In the genomic region with DNA sequence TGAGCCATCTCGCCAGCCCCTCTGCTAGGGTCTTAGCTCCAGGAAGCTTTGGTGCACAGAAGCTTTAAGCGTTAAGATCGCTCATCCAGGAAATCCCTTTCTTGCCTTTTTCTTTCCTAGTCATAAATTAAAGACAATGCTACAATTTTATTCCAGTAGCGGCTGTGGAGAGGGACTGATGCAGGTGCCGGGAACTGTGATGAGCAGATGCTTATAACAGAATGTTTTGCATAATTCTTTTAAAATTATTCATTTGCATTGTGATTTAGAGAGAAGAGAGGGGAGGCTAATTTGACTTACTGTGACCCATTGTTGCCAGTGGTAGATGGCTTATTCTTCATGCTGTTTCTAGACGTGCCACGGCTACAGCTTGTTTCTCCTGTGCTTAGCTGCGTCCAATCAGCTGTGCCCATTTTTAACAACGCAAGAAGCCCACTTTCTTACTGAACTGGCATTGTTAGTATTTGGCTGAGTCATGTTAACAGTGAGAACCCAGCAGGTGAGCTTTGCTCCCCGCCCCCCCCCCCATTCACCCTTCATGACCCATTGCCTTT, we compare ENCODE assay signal across 26 mouse cellular contexts. TPM values are rescaled to one million over a fixed set of nuclear protein-coding genes. Genes with fewer than 3 reads are reported as not detected.
DNase-seq lines count a peak whose midpoint lies in the region; ATAC-seq and TF ChIP-seq lines count a peak whose summit lies in the region.
"Had no signal": no experiment of that assay in that cellular context is flagged by ENCODE, and none has a peak within 500 bp of the region (broad histone marks: within the 10 kb centered on the region; RNA-seq: fewer than 3 reads in every experiment).

No protein-coding gene starts in this region.

- H3K27me3 ChIP-seq in forebrain, embryonic 13.5 days, result no peaks in the 10 kb centered on the region
- H3K27me3 ChIP-seq in forebrain, embryonic 10.5 days (ENCODE audit: poor library complexity, severe bottlenecking), result no peaks in the 10 kb centered on the region
- H3K27me3 ChIP-seq in midbrain, embryonic 12.5 days, result no peaks in the 10 kb centered on the region
- no peaks in the 10 kb centered on the region for H3K27me3 ChIP-seq in midbrain, embryonic 16.5 days (ENCODE audit: control insufficient read depth, insufficient read depth, low read depth, low read length)
- H3K27me3 ChIP-seq in midbrain, embryonic 15.5 days (replicated peaks), result no peaks in the 10 kb centered on the region
- H3K27me3 ChIP-seq: heart, embryonic 12.5 days; megakaryocyte, embryonic 14.5 days had no signal

- no peak for TF ChIP-seq CTCF in brain, embryonic 14.5 days (IDR thresholded peaks at IDR 0.05; ENCODE audit: borderline replicate concordance, extremely low read depth, insufficient read depth, insufficient read length)
- no peak for TF ChIP-seq CTCF in left cerebral cortex, adult 2 months (IDR thresholded peaks at IDR 0.05)

- no peak overlapping the region for H3K4me3 ChIP-seq in forebrain, embryonic 13.5 days
- H3K4me3 ChIP-seq in forebrain, embryonic 10.5 days, result no peak overlapping the region
- no peak overlapping the region for H3K4me3 ChIP-seq in midbrain, embryonic 12.5 days
- no peak overlapping the region for H3K4me3 ChIP-seq in midbrain, embryonic 16.5 days (ENCODE audit: low read depth, low read length)
- no peak overlapping the region for H3K4me3 ChIP-seq in midbrain, embryonic 15.5 days
- no peak overlapping the region for H3K4me3 ChIP-seq in left cerebral cortex, adult 2 months
- H3K4me3 ChIP-seq: heart, embryonic 12.5 days; megakaryocyte, embryonic 14.5 days had no signal

- DNase-seq in forebrain, embryonic 10.5 days (ENCODE audit: extremely low spot score, low spot score), result no peak
- peak; percentile 58 for DNase-seq in brain, embryonic 14.5 days (ENCODE audit: low read depth)
- DNase-seq in left cerebral cortex, adult 2 months (ENCODE audit: extremely low spot score in 1 of 2, low spot score in 2 of 2), result no peak
- no peak for DNase-seq in kidney, adult 9 months
- DNase-seq: adrenal gland, postnatal 36 days; cerebellum, adult 11 months; cerebellum, adult 9-11 months; gastrocnemius, postnatal 25 days; heart, adult 18-20 months; heart, postnatal 10 days; kidney, postnatal 25 days; layer of hippocampus, adult 9-11 months; lung, embryonic 14.5 days; right cerebral cortex, postnatal 14 days; thymus, adult 2 months; thymus, postnatal 4 days had no signal

- peaks cover 10% of the 10 kb centered on the region for H3K4me1 ChIP-seq in forebrain, embryonic 13.5 days
- H3K4me1 ChIP-seq in forebrain, embryonic 10.5 days, result peaks cover 15% of the 10 kb centered on the region
- H3K4me1 ChIP-seq in midbrain, embryonic 12.5 days, result peaks cover 12% of the 10 kb centered on the region
- peaks cover 5% of the 10 kb centered on the region for H3K4me1 ChIP-seq in midbrain, embryonic 16.5 days (ENCODE audit: control insufficient read depth, insufficient read depth, low read length)
- H3K4me1 ChIP-seq in midbrain, embryonic 15.5 days, result peaks cover 8% of the 10 kb centered on the region

- no peak overlapping the region for H3K4me2 ChIP-seq in forebrain, embryonic 13.5 days
- H3K4me2 ChIP-seq in midbrain, embryonic 12.5 days (replicated peaks), result no peak overlapping the region
- H3K4me2 ChIP-seq in midbrain, embryonic 16.5 days (ENCODE audit: low read length), result no peak overlapping the region
- H3K4me2 ChIP-seq in midbrain, embryonic 15.5 days, result no peak overlapping the region
- H3K4me2 ChIP-seq: heart, embryonic 12.5 days; hindbrain, embryonic 14.5 days; lung, embryonic 14.5 days had no signal

- H3K9me3 ChIP-seq in forebrain, embryonic 13.5 days (replicated peaks), result peaks cover 10% of the 10 kb centered on the region
- peaks cover 6% of the 10 kb centered on the region; the same call in 1 of the 2 replicates for H3K9me3 ChIP-seq in forebrain, embryonic 10.5 days
- no peaks in the 10 kb centered on the region for H3K9me3 ChIP-seq in midbrain, embryonic 12.5 days
- H3K9me3 ChIP-seq in midbrain, embryonic 16.5 days (replicated peaks; ENCODE audit: control insufficient read depth, low read length, poor library complexity, severe bottlenecking), result no peaks in the 10 kb centered on the region; the same call in 1 of the 2 replicates
- H3K9me3 ChIP-seq in midbrain, embryonic 15.5 days, result no peaks in the 10 kb centered on the region

- peaks cover 41% of the 10 kb centered on the region for H3K36me3 ChIP-seq in forebrain, embryonic 13.5 days (ENCODE audit: poor library complexity, severe bottlenecking)
- peaks cover 73% of the 10 kb centered on the region for H3K36me3 ChIP-seq in forebrain, embryonic 10.5 days (replicated peaks)
- peaks cover 44% of the 10 kb centered on the region for H3K36me3 ChIP-seq in midbrain, embryonic 12.5 days
- H3K36me3 ChIP-seq in midbrain, embryonic 16.5 days (ENCODE audit: control insufficient read depth, insufficient read depth, low read length), result peaks cover 15% of the 10 kb centered on the region
- H3K36me3 ChIP-seq in midbrain, embryonic 15.5 days (replicated peaks), result peaks cover 10% of the 10 kb centered on the region

- no peak overlapping the region for H3K9ac ChIP-seq in forebrain, embryonic 13.5 days
- H3K9ac ChIP-seq in midbrain, embryonic 12.5 days (replicated peaks), result no peak overlapping the region
- no peak overlapping the region for H3K9ac ChIP-seq in midbrain, embryonic 16.5 days (ENCODE audit: low read depth, low read length)
- H3K9ac ChIP-seq in midbrain, embryonic 15.5 days, result no peak overlapping the region
- H3K9ac ChIP-seq: heart, embryonic 12.5 days; hindbrain, embryonic 14.5 days; liver, embryonic 14.5 days; lung, embryonic 14.5 days had no signal

- TF ChIP-seq POLR2A in brain, embryonic 14.5 days (IDR thresholded peaks at IDR 0.05; ENCODE audit: borderline replicate concordance, extremely low read depth, insufficient read depth, insufficient read length, poor library complexity, severe bottlenecking), result no peak

- peak overlapping the region; percentile 35 for H3K27ac ChIP-seq in forebrain, embryonic 13.5 days
- H3K27ac ChIP-seq in forebrain, embryonic 10.5 days, result no peak overlapping the region
- peak overlapping the region; percentile 22; the same call in 1 of the 2 replicates for H3K27ac ChIP-seq in midbrain, embryonic 12.5 days (replicated peaks)
- no peak overlapping the region for H3K27ac ChIP-seq in midbrain, embryonic 16.5 days (ENCODE audit: low read length)
- 0 out of 2 replicates have a peak overlapping the region, but pooled peaks have one; percentile 8 for H3K27ac ChIP-seq in midbrain, embryonic 15.5 days
- H3K27ac ChIP-seq in left cerebral cortex, adult 2 months, result no peak overlapping the region
- H3K27ac ChIP-seq: hindbrain, embryonic 14.5 days; liver, embryonic 14.5 days; stomach, postnatal 0 days had no signal

- peak; percentile 67 for ATAC-seq in forebrain, embryonic 13.5 days
- peak; percentile 28; the same call in 1 of the 2 replicates for ATAC-seq in midbrain, embryonic 12.5 days (ENCODE audit: low FRiP score, low read depth)
- no peak for ATAC-seq in midbrain, embryonic 16.5 days
- no peak for ATAC-seq in midbrain, embryonic 15.5 days (replicated peaks)
- ATAC-seq: intestine, embryonic 16.5 days had no signal

- intact Hi-C loops in left cerebral cortex, adult 2 months (cut with DNase I), result no loop called here

- 63% methylated on average over 10 of the region's 10 CpGs for WGBS in forebrain, embryonic 13.5 days
- 88% methylated on average over 10 of the region's 10 CpGs for WGBS in forebrain, embryonic 10.5 days
- WGBS in midbrain, embryonic 12.5 days, result 55% methylated on average over 10 of the region's 10 CpGs
- 34% methylated on average over 10 of the region's 10 CpGs for WGBS in midbrain, embryonic 16.5 days
- WGBS in midbrain, embryonic 15.5 days, result 41% methylated on average over 10 of the region's 10 CpGs

RNA-seq across cellular contexts. Expression of a gene that starts 47.2 kb away (rescaled TPM):
- 15.9 and 17.1 TPM in 2 replicates for polyA plus RNA-seq in forebrain, embryonic 13.5 days (2015; fragmentation: Nextera tagmentation; extraction: Ambion mirVana)
- polyA plus RNA-seq in forebrain, embryonic 10.5 days (2016; fragmentation: Nextera tagmentation; extraction: Ambion mirVana), result 16.5 and 19.8 TPM in 2 replicates
- 16.2 and 17.1 TPM in 2 replicates for polyA plus RNA-seq in midbrain, embryonic 12.5 days (2016; fragmentation: Nextera tagmentation; extraction: Ambion mirVana)
- 22.1 and 26.1 TPM in 2 replicates for polyA plus RNA-seq in midbrain, embryonic 16.5 days (2015; fragmentation: Nextera tagmentation; extraction: Ambion mirVana)
- polyA plus RNA-seq in brain, embryonic 14.5 days (2012; rRNA removed), result 27.6 and 44.2 TPM in 2 replicates
- 23.3 and 25.3 TPM in 2 replicates for polyA plus RNA-seq in midbrain, embryonic 15.5 days (2015; fragmentation: Nextera tagmentation; extraction: Ambion mirVana)
- total RNA-seq in left cerebral cortex, adult 2 months (2021), result 10 to 100 TPM; 51.1 to 64.8 TPM

Comparison
In these comparisons a context has a peak if more than half of its experiments do, and no peak if none do; other contexts are left out.
1. ATAC-seq: peak in forebrain, embryonic 13.5 days (single experiment) and midbrain, embryonic 12.5 days (single experiment); none in midbrain, embryonic 16.5 days (single experiment) and midbrain, embryonic 15.5 days (single experiment).
2. H3K27ac ChIP-seq: peak in forebrain, embryonic 13.5 days (single experiment), midbrain, embryonic 12.5 days (single experiment) and midbrain, embryonic 15.5 days (single experiment); none in forebrain, embryonic 10.5 days (single experiment), midbrain, embryonic 16.5 days (single experiment) and left cerebral cortex, adult 2 months (single experiment).